Mouse (Mus musculus) right cerebral cortex, postnatal 36 days (tissue): Measurements from ENCODE around the gene Slc39a11.

ENCODE experiments used
- DNase-seq, 2 experiments: peaks; one replicate each; pipeline ENCODE4 v3.0.0; 2022; ENCODE audit warnings: low spot score in 2 of 2, mixed read lengths in 1 of 2

The Slc39a11 gene

GRCm38 (mm10) chr11:113468016-113468415, 181.9 kb downstream of the Slc39a11 start:
- DNase-seq = no peak

- DNase-seq = no peak
Measured at GRCm38 (mm10) chr11:113467313-113467811, 182.5 kb downstream of the Slc39a11 start.

- DNase-seq = no peak
Measured at GRCm38 (mm10) chr11:113460118-113460517, 189.8 kb downstream of the Slc39a11 start.

GRCm38 (mm10) chr11:113458582-113459210, 191.2 kb downstream of the Slc39a11 start:
- DNase-seq = no peak

- no peak for DNase-seq
Measured at GRCm38 (mm10) chr11:113452861-113453568, 196.9 kb downstream of the Slc39a11 start.

- no peak for DNase-seq
Measured at GRCm38 (mm10) chr11:113451301-113451700, 198.6 kb downstream of the Slc39a11 start.

GRCm38 (mm10) chr11:113450665-113451064, 199.2 kb downstream of the Slc39a11 start:
- DNase-seq = no peak

GRCm38 (mm10) chr11:113450028-113450427, 199.9 kb downstream of the Slc39a11 start:
- no peak for DNase-seq

- no peak for DNase-seq
Measured at GRCm38 (mm10) chr11:113442036-113442435, 207.8 kb downstream of the Slc39a11 start.

GRCm38 (mm10) chr11:113439328-113440030, 210.4 kb downstream of the Slc39a11 start:
- DNase-seq = peak; percentile 83 to 88

- DNase-seq = no peak
Measured at GRCm38 (mm10) chr11:113438915-113439314, 211.0 kb downstream of the Slc39a11 start.

GRCm38 (mm10) chr11:113437357-113437756, 212.5 kb downstream of the Slc39a11 start:
- no peak for DNase-seq

GRCm38 (mm10) chr11:113436299-113436698, 213.6 kb downstream of the Slc39a11 start:
- no peak for DNase-seq

- DNase-seq = no peak
Measured at GRCm38 (mm10) chr11:113435696-113436095, 214.2 kb downstream of the Slc39a11 start.

GRCm38 (mm10) chr11:113431161-113431560, 218.7 kb downstream of the Slc39a11 start:
- no peak for DNase-seq

- DNase-seq = no peak
Measured at GRCm38 (mm10) chr11:113425882-113426281, 224.0 kb downstream of the Slc39a11 start.

- DNase-seq = no peak
Measured at GRCm38 (mm10) chr11:113425454-113425853, 224.4 kb downstream of the Slc39a11 start.

- DNase-seq = no peak
Measured at GRCm38 (mm10) chr11:113424765-113425164, 225.1 kb downstream of the Slc39a11 start.

GRCm38 (mm10) chr11:113422598-113422997, 227.3 kb downstream of the Slc39a11 start:
- no peak for DNase-seq

GRCm38 (mm10) chr11:113418921-113419655, 230.8 kb downstream of the Slc39a11 start:
- peak in 1 of 2 experiments; percentile 63 for DNase-seq

- no peak for DNase-seq
Measured at GRCm38 (mm10) chr11:113417948-113418347, 231.9 kb downstream of the Slc39a11 start.

- no peak for DNase-seq
Measured at GRCm38 (mm10) chr11:113412545-113412944, 237.3 kb downstream of the Slc39a11 start.
